Mouse (Mus musculus): Measurements from ENCODE around the gene Gm20388. TPM values are rescaled to one million over a fixed set of nuclear protein-coding genes. Genes with fewer than 3 reads are reported as not detected.

The Gm20388 gene
- polyA plus RNA-seq, 1 experiment from 2014 or later, result not detected

GRCm38 (mm10) chr8:123634395-123635131, 3723.9 kb downstream of the Gm20388 start:
- Histone ChIP-seq H3K9me3 (no peaks in the 10 kb centered on the region), H3K4me3 (no peak overlapping the region), H3K27ac (replicated peaks) (no peak overlapping the region), H3K36me3 (no peaks in the 10 kb centered on the region), H3K4me2 (replicated peaks) (no peak overlapping the region), H3K4me1 (no peaks in the 10 kb centered on the region; the same call in 1 of the 2 replicates), H3K27me3 (peaks cover under 1% of the 10 kb centered on the region), H3K9ac (replicated peaks) (no peak overlapping the region)
- 48% methylated on average over 3 of the region's 3 CpGs for WGBS
- ATAC-seq (replicated peaks), result no peak

DNA sequence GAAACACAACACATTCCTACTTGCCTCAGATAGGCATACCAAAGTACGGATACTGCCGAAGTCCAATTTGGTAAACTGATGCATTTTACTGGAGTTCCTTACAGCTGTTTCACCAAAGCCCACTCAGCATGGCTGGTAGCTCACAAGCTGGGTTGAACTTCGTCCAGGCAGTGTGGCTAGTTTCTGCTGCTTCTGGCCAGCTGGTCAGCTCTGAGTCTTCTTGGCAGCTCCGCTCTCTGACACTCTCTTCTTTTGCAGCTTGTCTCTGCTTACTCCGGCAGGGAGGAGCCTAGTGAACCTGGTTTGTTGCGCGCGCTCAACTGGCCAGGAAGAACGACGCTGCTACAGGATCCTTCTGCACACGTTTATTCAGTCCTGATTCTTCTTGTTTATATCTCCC, 3725.0 kb downstream of the Gm20388 start:
- 80% methylated on average over 11 of the region's 11 CpGs for WGBS
- no peak overlapping the region for H3K27ac ChIP-seq (replicated peaks)
- H3K9ac ChIP-seq (replicated peaks), result no peak overlapping the region
- ATAC-seq (replicated peaks), result no peak
- no peak overlapping the region for H3K4me2 ChIP-seq (replicated peaks)
- no peaks in the 10 kb centered on the region for H3K36me3 ChIP-seq
- no peaks in the 10 kb centered on the region for H3K4me1 ChIP-seq
- no peaks in the 10 kb centered on the region for H3K27me3 ChIP-seq
- H3K4me3 ChIP-seq, result no peak overlapping the region
- H3K9me3 ChIP-seq, result no peaks in the 10 kb centered on the region

- Histone ChIP-seq H3K27me3 (no peaks in the 10 kb centered on the region), H3K4me2 (replicated peaks) (peak overlapping the region; percentile 45), H3K4me3 (peak overlapping the region; percentile 30), H3K36me3 (no peaks in the 10 kb centered on the region), H3K27ac (replicated peaks) (no peak overlapping the region), H3K9ac (replicated peaks) (no peak overlapping the region), H3K4me1 (peaks cover 5% of the 10 kb centered on the region), H3K9me3 (no peaks in the 10 kb centered on the region)
- ATAC-seq (replicated peaks), result 0 out of 2 replicates have a peak, but pooled peaks have one; percentile 41
- WGBS, result 11% methylated on average over 25 of the region's 25 CpGs
Measured at GRCm38 (mm10) chr8:123643330-123644051, 3732.8 kb downstream of the Gm20388 start.

GRCm38 (mm10) chr8:123645229-123645628, 3734.6 kb downstream of the Gm20388 start:
- peaks cover 5% of the 10 kb centered on the region for H3K4me1 ChIP-seq
- H3K4me3 ChIP-seq, result no peak overlapping the region
- no peak overlapping the region for H3K27ac ChIP-seq (replicated peaks)
- H3K9me3 ChIP-seq, result no peaks in the 10 kb centered on the region
- no peaks in the 10 kb centered on the region for H3K27me3 ChIP-seq
- ATAC-seq (replicated peaks), result no peak
- no peak overlapping the region for H3K9ac ChIP-seq (replicated peaks)
- 73% methylated on average over 9 of the region's 9 CpGs for WGBS
- H3K4me2 ChIP-seq (replicated peaks), result no peak overlapping the region
- H3K36me3 ChIP-seq, result no peaks in the 10 kb centered on the region

- Histone ChIP-seq H3K36me3 (no peaks in the 10 kb centered on the region), H3K4me3 (no peak overlapping the region), H3K9me3 (no peaks in the 10 kb centered on the region), H3K27me3 (no peaks in the 10 kb centered on the region), H3K4me1 (peaks cover 6% of the 10 kb centered on the region), H3K27ac (replicated peaks) (no peak overlapping the region), H3K4me2 (replicated peaks) (no peak overlapping the region), H3K9ac (replicated peaks) (no peak overlapping the region)
- no peak for ATAC-seq (replicated peaks)
- 82% methylated on average over 17 of the region's 17 CpGs for WGBS
Measured at GRCm38 (mm10) chr8:123648245-123649170, 3737.9 kb downstream of the Gm20388 start.

DNA sequence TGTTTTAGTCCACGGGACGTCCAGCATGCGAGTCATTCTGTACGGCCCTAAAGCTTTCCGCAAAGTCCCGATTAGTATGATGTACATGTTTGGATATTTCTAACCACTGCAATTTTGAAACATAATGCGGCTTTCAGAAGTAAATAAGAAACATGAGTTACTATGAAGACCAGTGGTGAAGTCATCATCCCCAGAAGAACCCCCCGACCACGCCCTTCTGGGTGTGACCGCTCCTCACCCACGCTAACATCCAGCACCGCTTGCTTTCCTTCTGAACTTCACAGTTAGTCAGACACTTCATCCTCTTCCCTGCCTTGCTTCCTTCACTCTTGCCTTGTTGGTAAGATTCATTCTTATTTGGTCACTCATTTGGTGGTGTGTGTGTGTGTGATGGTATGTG, 3738.8 kb downstream of the Gm20388 start:
- Histone ChIP-seq H3K9ac (replicated peaks) (no peak overlapping the region), H3K4me1 (peaks cover 4% of the 10 kb centered on the region), H3K4me2 (replicated peaks) (no peak overlapping the region), H3K27me3 (no peaks in the 10 kb centered on the region), H3K27ac (replicated peaks) (no peak overlapping the region), H3K4me3 (no peak overlapping the region), H3K36me3 (no peaks in the 10 kb centered on the region), H3K9me3 (no peaks in the 10 kb centered on the region)
- 92% methylated on average over 12 of the region's 12 CpGs for WGBS
- ATAC-seq (replicated peaks), result no peak

GRCm38 (mm10) chr8:123651390-123652098, 3740.9 kb downstream of the Gm20388 start:
- Histone ChIP-seq H3K9me3 (no peaks in the 10 kb centered on the region), H3K4me3 (no peak overlapping the region), H3K27ac (replicated peaks) (no peak overlapping the region), H3K9ac (replicated peaks) (no peak overlapping the region), H3K36me3 (0 out of 2 replicates have a peak, but pooled peaks cover 2% of the 10 kb centered on the region), H3K27me3 (no peaks in the 10 kb centered on the region), H3K4me1 (peaks cover 17% of the 10 kb centered on the region), H3K4me2 (replicated peaks) (no peak overlapping the region)
- WGBS, result 81% methylated on average over 5 of the region's 5 CpGs
- ATAC-seq (replicated peaks), result no peak

- 59% methylated on average over 4 of the region's 4 CpGs for WGBS
- no peaks in the 10 kb centered on the region for H3K9me3 ChIP-seq
- peak overlapping the region; percentile 89; the same call in 1 of the 2 replicates for H3K27ac ChIP-seq (replicated peaks)
- H3K4me1 ChIP-seq, result peaks cover 17% of the 10 kb centered on the region
- H3K27me3 ChIP-seq, result no peaks in the 10 kb centered on the region
- no peak overlapping the region for H3K9ac ChIP-seq (replicated peaks)
- peaks cover 8% of the 10 kb centered on the region for H3K36me3 ChIP-seq
- ATAC-seq (replicated peaks), result no peak
- H3K4me3 ChIP-seq, result no peak overlapping the region
- H3K4me2 ChIP-seq (replicated peaks), result no peak overlapping the region
Measured at GRCm38 (mm10) chr8:123652641-123653040, 3742.0 kb downstream of the Gm20388 start.

DNA sequence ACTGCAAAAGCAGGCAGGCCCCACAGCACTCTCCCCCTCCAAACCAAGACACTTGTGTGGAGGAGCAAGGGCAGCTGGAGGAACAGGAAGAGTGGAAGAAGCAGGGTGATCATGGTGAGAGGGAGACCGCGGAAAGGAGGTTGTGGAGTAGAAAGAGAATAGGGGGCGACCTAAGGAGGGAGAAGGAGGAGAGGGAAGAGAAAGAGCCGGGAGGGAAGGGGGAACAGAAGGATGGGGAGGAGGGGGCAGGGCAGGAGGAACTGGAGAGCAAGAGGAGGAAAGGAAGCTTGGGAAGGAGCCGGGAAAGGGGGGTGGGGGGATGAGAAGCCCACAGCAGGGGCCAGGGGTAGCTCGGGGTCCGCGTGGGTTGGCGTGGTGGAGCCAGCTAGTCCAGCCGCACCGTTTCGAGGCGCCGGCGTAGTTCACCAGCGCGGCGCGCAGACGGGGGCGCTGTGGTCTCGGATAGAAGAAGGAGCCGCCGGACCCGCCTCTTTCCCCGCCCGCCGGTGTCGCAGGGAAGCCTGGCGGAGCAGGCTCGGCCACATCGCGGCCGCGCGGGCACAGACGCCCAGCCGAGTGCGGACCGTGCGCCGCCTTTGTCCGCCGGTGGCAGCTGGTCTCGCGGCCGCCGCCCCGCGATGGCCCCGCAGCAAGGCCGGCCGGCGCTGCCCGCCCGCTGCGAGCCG, 3742.8 kb downstream of the Gm20388 start, which contains the start of gene Rhou:
Gene Rhou, plus strand, starts transcription at position 622 of the 686 bp plus-strand sequence.
- Histone ChIP-seq H3K27me3 (no peaks in the 10 kb centered on the region), H3K27ac (replicated peaks) (peak within 1 kb of the TSS; percentile 89), H3K9ac (replicated peaks) (peak within 1 kb of the TSS; percentile 92), H3K9me3 (no peaks in the 10 kb centered on the region), H3K4me3 (peak within 1 kb of the TSS; percentile 96), H3K4me1 (peaks cover 17% of the 10 kb centered on the region), H3K36me3 (peaks cover 8% of the 10 kb centered on the region), H3K4me2 (replicated peaks) (peak within 1 kb of the TSS; percentile 67)
- ATAC-seq (replicated peaks), result peak; percentile 93
- under 1% methylated on average over 40 of the region's 58 CpGs for WGBS

GRCm38 (mm10) chr8:123653994-123654569, 3743.4 kb downstream of the Gm20388 start:
- peak overlapping the region; percentile 92 for H3K9ac ChIP-seq (replicated peaks)
- under 1% methylated on average over 62 of the region's 77 CpGs for WGBS

More at GRCm38 (mm10) chr8:123653994-123654569, 3743.4 kb downstream of the Gm20388 start:
- peak overlapping the region; percentile 89 for H3K27ac ChIP-seq (replicated peaks)
- H3K36me3 ChIP-seq, result peaks cover 8% of the 10 kb centered on the region
- peak overlapping the region; percentile 96 for H3K4me3 ChIP-seq
- H3K4me2 ChIP-seq (replicated peaks), result peak overlapping the region; percentile 67
- peak; percentile 78 for ATAC-seq (replicated peaks)
- no peaks in the 10 kb centered on the region for H3K9me3 ChIP-seq
- peaks cover 17% of the 10 kb centered on the region for H3K4me1 ChIP-seq
- H3K27me3 ChIP-seq, result no peaks in the 10 kb centered on the region

All from forebrain, embryonic 15.5 days (tissue).